Mouse (Mus musculus) kidney, embryonic 14.5 days (tissue): ENCODE measurements at regions not wholly inside any gene's neighbourhood (a gene's known extent, or its start where the extent isn't known, plus 50 kb on each side); places are given as distances from the start of the nearest gene placed in this dataset.

Experiments used
- ATAC-seq: fragments of 200-750 bp; cut with Nextera tagmentation; 2 replicates; pipeline ENCODE4 v1.8.0; 2017; ENCODE audit warnings: moderate number of reproducible peaks, mild to moderate bottlenecking, moderate TSS enrichment, moderate library complexity; ENCODE audit not compliant: low FRiP score, low TSS enrichment
- H3K27ac ChIP-seq: fragments of 300-500 bp; sonication (generic); 2 replicates; pipeline ENCODE4 v1.5.1; 2014; ENCODE audit warnings: low read depth, mild to moderate bottlenecking, low read length, moderate library complexity, mixed read lengths
- H3K27me3 ChIP-seq: fragments of 300-500 bp; sonication (generic); 2 replicates; pipeline ENCODE4 v1.6.1; 2014; ENCODE audit warnings: mild to moderate bottlenecking, low read length; ENCODE audit not compliant: control insufficient read depth, insufficient read depth
- H3K36me3 ChIP-seq: fragments of 300-500 bp; sonication (generic); 2 replicates; pipeline ENCODE4 v1.6.1; 2014; ENCODE audit warnings: low read length, mixed read lengths; ENCODE audit not compliant: control insufficient read depth, insufficient read depth
- H3K4me1 ChIP-seq: fragments of 300-500 bp; sonication (generic); 2 replicates; pipeline ENCODE4 v1.6.1; 2014; ENCODE audit warnings: low read length, mixed read lengths; ENCODE audit not compliant: control insufficient read depth, insufficient read depth
- H3K4me2 ChIP-seq: fragments of 300-500 bp; sonication (generic); replicated peaks from 2 replicates; pipeline ENCODE4 v1.6.1; 2014; ENCODE audit warnings: low read depth, mild to moderate bottlenecking, low read length
- H3K4me3 ChIP-seq: fragments of 300-500 bp; sonication (generic); 2 replicates; pipeline ENCODE4 v1.5.1; 2014; ENCODE audit warnings: mild to moderate bottlenecking, low read length
- H3K9ac ChIP-seq: fragments of 300-500 bp; sonication (generic); 2 replicates; pipeline ENCODE4 v1.6.1; 2014; ENCODE audit warnings: low read depth, mild to moderate bottlenecking, low read length, moderate library complexity
- H3K9me3 ChIP-seq: fragments of 300-500 bp; sonication (generic); 2 replicates; pipeline ENCODE4 v1.6.1; 2016; ENCODE audit warnings: low read length; ENCODE audit not compliant: control insufficient read depth
- WGBS: fragments of 180-500 bp; shearing (Covaris S2); extraction: QIAGEN DNeasy Blood & Tissue Kit; methylation state at CpG from one replicate; pipeline ENCODE4 v1.1.7; 2014; 5-methylcytosine and 5-hydroxymethylcytosine counted together

DNA sequence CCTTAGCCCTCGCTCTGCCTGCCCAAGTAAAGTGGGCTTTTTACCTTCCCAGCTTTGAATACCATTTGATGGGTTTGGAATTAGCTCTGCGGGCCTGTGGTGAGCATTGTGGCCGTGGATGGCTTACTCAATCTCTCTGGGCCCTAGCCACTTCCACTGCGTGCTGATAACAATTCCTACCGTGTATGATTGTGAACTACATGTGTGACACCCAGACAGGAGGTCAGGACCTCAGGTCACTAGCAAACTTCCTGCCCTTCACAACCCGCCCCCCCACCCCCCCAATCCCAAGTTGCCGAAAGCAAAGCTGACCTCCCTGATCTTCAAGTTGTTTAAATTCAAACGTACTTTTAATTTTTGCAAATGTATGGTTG is 231.9 kb downstream of the 4933412E24Rik start:
- Histone ChIP-seq H3K36me3 (no peaks in the 10 kb centered on the region), H3K27ac (no peak overlapping the region), H3K4me1 (peaks cover 20% of the 10 kb centered on the region), H3K27me3 (no peaks in the 10 kb centered on the region), H3K4me2 (no peak overlapping the region; the same call in 1 of the 2 replicates), H3K9ac (0 out of 2 replicates have a peak overlapping the region, but pooled peaks have one; percentile 18), H3K9me3 (no peaks in the 10 kb centered on the region), H3K4me3 (no peak overlapping the region)
- 43% methylated on average over 8 of the region's 8 CpGs for WGBS
- ATAC-seq, result no peak

DNA sequence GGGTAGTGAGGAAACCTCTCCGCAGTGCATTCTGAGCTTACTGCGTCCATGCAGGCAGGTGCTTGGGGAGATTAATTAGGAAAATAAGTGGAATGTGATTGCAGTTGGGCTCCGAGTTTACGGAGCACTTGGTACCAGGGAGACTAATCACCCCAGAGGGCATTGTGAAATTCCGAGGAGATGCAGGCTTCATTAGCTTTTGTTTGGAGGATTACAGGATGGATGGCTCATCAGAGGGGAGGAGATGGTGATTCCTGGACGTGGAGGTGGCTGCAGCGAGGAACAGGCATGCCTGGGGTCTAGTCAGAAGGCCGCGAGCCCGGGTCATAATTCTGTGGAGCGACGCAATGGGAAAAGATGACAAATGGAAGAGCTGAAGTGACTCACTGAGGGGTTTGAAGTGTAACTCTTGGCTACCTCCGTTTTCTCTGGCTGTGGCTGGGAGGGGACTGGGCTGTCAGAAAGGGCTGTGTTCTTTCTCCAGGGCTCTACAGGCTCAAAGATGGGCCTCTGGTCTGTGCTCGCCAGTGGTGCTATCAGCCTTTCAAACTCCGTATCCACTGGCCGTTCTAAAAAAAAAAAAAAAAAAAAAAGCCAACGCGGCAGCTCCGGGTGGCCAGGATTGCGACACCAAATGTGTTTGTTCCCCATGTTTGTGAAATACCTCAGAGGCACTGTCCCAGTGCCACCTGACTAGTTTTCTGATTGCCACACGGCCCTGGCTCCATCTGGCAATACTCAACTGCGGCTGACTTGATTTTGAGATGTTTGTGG is 232.4 kb downstream of the 4933412E24Rik start:
- WGBS, result 13% methylated on average over 22 of the region's 22 CpGs
- H3K27me3 ChIP-seq, result no peaks in the 10 kb centered on the region
- H3K4me3 ChIP-seq, result no peak overlapping the region
- peak; percentile 40; the same call in 1 of the 2 replicates for ATAC-seq
- H3K4me2 ChIP-seq, result peak overlapping the region; percentile 24
- H3K9ac ChIP-seq, result 0 out of 2 replicates have a peak overlapping the region, but pooled peaks have one; percentile 18
- H3K27ac ChIP-seq, result no peak overlapping the region
- no peaks in the 10 kb centered on the region for H3K9me3 ChIP-seq
- H3K4me1 ChIP-seq, result peaks cover 20% of the 10 kb centered on the region
- no peaks in the 10 kb centered on the region for H3K36me3 ChIP-seq

DNA sequence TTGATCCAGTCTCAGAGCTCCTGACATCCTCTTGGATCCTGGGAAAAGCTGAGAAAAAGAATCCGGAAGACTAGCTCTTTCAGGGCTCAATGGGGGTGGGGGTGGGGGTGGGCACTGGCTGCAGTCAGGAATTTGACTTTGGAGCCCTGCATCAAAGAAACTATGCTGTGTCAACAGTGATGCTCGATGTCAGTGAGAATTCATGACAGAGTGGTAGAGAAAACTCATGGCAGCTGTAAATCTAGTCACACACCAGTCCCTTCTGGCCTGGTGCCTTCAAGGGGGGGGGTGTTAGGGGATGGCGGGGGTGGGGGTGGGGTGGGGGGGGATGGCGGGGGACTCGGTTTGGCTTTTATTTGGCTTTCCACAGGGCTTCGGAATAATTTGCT is 233.0 kb downstream of the 4933412E24Rik start:
- Histone ChIP-seq H3K4me3 (no peak overlapping the region), H3K4me1 (peaks cover 20% of the 10 kb centered on the region), H3K9ac (no peak overlapping the region), H3K9me3 (no peaks in the 10 kb centered on the region), H3K27ac (no peak overlapping the region), H3K27me3 (no peaks in the 10 kb centered on the region), H3K36me3 (no peaks in the 10 kb centered on the region), H3K4me2 (peak overlapping the region; percentile 24; the same call in 1 of the 2 replicates)
- peak; percentile 44 for ATAC-seq
- under 1% methylated on average over 6 of the region's 6 CpGs for WGBS

DNA sequence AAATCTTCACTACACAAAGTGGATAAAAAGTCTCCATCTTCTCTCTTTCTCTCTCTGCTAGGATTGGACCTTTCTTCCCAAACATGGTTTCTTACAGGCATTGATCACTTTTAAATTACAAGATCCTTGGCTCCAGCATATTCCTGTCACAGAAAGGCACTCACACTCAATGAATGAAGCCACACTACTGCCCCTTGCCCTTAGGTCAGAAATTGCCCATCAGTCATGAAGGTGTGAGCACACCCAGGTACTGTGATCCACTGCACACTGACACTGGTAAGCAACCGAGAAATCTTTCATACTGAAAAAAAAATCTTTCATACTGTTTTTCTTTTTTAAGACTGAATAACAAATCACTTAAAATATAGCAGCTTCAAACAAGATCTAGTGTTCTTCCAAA is 235.9 kb downstream of the 4933412E24Rik start:
- Histone ChIP-seq H3K27ac (no peak overlapping the region), H3K4me2 (no peak overlapping the region), H3K4me3 (no peak overlapping the region), H3K36me3 (no peaks in the 10 kb centered on the region), H3K27me3 (no peaks in the 10 kb centered on the region), H3K4me1 (peaks cover 20% of the 10 kb centered on the region), H3K9ac (no peak overlapping the region), H3K9me3 (no peaks in the 10 kb centered on the region)
- 69% methylated on average over 1 of the region's 1 CpGs for WGBS
- no peak for ATAC-seq

DNA sequence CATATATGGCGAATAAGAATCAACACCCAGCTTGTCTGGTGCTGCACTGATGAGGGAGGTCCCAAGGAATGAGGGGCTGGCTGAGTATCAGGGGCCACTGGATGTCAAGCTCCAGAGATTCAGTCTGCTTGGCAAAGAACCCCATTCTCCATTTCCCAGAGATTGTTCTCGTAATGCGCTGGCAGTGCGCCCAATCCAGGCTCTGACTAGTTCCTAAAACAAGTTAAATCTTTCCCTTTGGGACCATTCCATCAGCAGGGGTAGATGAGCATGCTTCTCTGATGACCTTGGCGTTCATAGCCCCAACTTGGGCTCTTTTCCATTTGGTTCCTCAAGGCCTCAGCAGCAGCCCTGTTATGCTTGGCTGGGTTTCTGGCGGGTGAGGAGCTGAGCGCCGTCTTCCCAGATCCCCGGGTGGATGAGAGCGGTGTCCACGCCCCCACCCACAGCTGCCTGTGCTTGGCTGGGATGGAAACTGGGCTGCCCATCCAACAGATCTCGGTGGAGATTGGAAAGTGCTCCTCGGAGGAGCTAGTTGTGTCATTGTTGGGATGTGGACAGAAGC is 239.0 kb downstream of the 4933412E24Rik start:
- no peak overlapping the region for H3K27ac ChIP-seq
- ATAC-seq, result peak; percentile 72; the same call in 1 of the 2 replicates

DNA sequence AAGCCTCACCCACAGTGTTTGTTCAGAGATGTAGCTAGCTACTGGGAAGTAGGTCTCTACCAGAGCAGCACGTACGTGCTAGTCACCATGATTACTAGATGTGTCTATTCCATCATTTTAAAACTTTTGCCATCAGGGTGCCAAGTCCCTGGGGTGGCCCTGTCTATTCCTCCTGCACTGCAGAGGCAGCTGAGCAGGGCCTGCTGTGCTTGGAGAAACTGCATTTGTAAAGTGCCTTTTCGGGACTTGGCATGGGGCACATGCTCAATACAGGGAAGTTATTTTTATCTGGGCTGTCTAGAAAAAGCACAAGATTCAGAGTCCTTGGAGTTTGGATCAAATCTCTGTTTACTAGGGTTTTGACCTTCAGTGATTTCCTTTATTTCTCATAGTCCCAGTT is 240.6 kb downstream of the 4933412E24Rik start:
- Histone ChIP-seq H3K27ac (no peak overlapping the region), H3K27me3 (no peaks in the 10 kb centered on the region), H3K9me3 (peaks cover 4% of the 10 kb centered on the region; the same call in 1 of the 2 replicates), H3K4me3 (no peak overlapping the region), H3K36me3 (no peaks in the 10 kb centered on the region), H3K4me2 (no peak overlapping the region), H3K9ac (no peak overlapping the region), H3K4me1 (no peaks in the 10 kb centered on the region)
- ATAC-seq, result no peak
- WGBS, result 92% methylated on average over 3 of the region's 3 CpGs

More for the DNA sequence above, 239.0 kb downstream of the 4933412E24Rik start:
- Histone ChIP-seq H3K27me3 (no peaks in the 10 kb centered on the region), H3K9ac (no peak overlapping the region), H3K9me3 (no peaks in the 10 kb centered on the region), H3K36me3 (no peaks in the 10 kb centered on the region), H3K4me2 (no peak overlapping the region), H3K4me1 (no peaks in the 10 kb centered on the region), H3K4me3 (no peak overlapping the region)
- WGBS, result 68% methylated on average over 13 of the region's 13 CpGs

DNA sequence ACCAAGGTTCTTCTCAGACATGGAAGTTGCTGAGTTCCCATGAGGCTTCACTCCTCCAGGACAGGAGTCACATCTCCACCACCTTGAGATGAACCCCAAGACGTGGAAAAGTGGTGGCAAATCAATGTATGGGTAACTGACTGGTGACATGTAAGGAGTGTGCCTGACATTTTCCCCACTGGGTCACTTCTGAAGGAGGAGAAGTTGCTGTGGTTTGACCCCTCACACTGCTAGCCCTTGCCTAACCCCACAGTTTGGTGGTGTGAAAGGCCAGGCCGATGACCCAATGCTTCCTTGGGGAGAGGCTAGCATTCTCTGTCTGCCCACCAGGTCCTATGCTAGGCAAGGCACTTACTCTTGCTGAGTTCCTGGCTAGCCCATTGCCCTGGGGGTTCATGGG is 242.4 kb downstream of the 4933412E24Rik start:
- Histone ChIP-seq H3K9ac (no peak overlapping the region), H3K9me3 (peaks cover 9% of the 10 kb centered on the region; the same call in 1 of the 2 replicates), H3K27me3 (no peaks in the 10 kb centered on the region), H3K4me3 (no peak overlapping the region), H3K27ac (no peak overlapping the region), H3K4me1 (no peaks in the 10 kb centered on the region), H3K36me3 (no peaks in the 10 kb centered on the region), H3K4me2 (no peak overlapping the region)
- 80% methylated on average over 2 of the region's 2 CpGs for WGBS
- no peak for ATAC-seq

DNA sequence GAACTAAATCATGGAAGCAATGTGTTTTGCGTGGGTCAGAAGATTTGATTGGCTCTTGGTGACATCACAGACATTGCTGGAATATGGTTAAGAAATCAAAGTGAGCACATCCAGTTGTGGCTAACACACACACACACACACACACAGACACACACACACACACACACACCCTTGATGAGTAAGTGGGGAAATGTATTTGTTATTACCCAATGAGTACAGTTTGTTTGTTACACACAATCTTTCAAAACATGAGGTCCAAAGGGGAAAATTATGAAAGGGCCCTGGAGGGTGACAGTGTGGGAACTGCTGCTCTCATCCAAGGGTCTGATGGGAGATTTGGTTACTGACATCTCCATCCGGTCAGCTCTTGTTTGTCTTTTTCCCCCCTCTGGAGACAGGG is 243.8 kb downstream of the 4933412E24Rik start:
- H3K36me3 ChIP-seq, result no peaks in the 10 kb centered on the region
- peaks cover 9% of the 10 kb centered on the region; the same call in 1 of the 2 replicates for H3K9me3 ChIP-seq
- H3K27me3 ChIP-seq, result no peaks in the 10 kb centered on the region
- no peak overlapping the region for H3K9ac ChIP-seq
- no peak overlapping the region for H3K27ac ChIP-seq
- ATAC-seq, result no peak
- H3K4me3 ChIP-seq, result no peak overlapping the region
- H3K4me1 ChIP-seq, result no peaks in the 10 kb centered on the region
- WGBS, result 81% methylated on average over 2 of the region's 2 CpGs
- H3K4me2 ChIP-seq, result no peak overlapping the region

DNA sequence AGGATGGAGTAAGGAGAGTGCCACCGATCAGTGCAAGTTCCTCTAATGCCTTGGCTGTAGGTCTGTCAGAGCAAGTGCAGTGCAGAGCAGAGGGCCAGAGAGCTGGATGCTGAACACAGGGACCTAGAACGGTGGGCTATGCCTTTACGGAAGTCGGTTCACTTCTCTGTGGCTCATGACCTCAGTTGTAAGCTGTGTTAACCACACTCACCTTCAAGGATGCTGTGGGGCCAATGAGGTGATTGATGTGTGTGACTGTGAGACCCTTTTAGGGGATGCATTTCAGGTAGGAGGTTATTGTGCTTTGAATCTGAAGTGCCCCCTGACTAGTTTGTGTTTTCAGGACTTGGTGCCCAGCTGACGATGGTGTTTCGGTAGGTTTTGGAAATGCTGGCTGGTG is 254.4 kb downstream of the 4933412E24Rik start:
- 86% methylated on average over 6 of the region's 6 CpGs for WGBS

More for the DNA sequence above, 254.4 kb downstream of the 4933412E24Rik start:
- no peak overlapping the region for H3K9ac ChIP-seq
- no peaks in the 10 kb centered on the region for H3K36me3 ChIP-seq
- H3K9me3 ChIP-seq, result no peaks in the 10 kb centered on the region
- H3K4me1 ChIP-seq, result no peaks in the 10 kb centered on the region
- H3K27ac ChIP-seq, result no peak overlapping the region
- ATAC-seq, result no peak
- no peak overlapping the region for H3K4me3 ChIP-seq
- no peak overlapping the region for H3K4me2 ChIP-seq
- no peaks in the 10 kb centered on the region for H3K27me3 ChIP-seq
